Mouse (Mus musculus) thymus, postnatal 25 days (tissue): ENCODE data around the gene Fyco1.
A peak's percentile ranks its signal among the peaks of the same experiment; 100 is the strongest.
"Not testable (repeated sequence)": the region's sequence is repeated elsewhere in the genome, so short reads cannot be mapped to it uniquely, and the experiment has no call there.

Experiments
- DNase-seq: peaks from one replicate; pipeline ENCODE4 v3.0.0; 2022

Fyco1 gene

DNA sequence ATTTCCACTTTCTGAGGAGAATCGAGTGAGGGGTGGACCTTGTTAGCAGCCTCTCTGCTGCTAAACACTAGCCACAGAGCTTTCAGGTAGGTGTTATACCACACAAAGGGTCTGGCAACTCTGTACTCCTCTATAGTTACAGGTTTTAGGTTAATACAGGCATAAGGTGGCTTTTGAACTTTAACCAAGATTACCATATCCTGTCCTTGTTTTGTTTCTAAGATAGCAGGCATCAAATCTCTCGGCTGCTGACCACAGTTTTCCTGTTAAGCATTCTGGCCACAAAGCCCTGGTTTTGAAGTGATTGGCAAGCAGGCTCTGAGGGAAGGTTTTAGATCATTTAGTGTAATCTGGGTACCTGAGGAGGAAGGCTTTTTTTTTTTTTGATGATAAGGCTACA lies 37.4 kb downstream of the Fyco1 start:
- DNase-seq: no peak

DNA sequence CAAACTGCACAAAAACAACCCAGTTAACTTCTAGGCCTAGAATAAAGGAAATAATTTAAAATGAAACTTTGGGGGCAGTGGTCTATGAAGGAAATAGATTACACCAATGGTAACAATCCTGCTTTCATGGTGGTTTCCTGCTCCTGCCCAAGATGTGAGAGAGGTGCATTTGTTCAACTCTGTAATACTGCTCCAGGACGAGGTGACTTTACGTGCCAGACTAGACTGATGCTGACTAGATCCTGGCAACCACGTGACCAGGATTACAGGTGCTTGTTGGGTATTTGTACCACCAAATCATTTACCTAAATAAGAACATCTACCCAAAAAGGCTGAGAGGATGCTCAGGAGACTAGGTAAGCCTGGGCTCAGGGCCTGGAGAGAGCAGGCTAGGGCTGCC lies 39.9 kb downstream of the Fyco1 start:
- no peak for DNase-seq

- DNase-seq: no peak
Measured at GRCm38 (mm10) chr9:123808583-123808982, 43.1 kb downstream of the Fyco1 start.

DNA sequence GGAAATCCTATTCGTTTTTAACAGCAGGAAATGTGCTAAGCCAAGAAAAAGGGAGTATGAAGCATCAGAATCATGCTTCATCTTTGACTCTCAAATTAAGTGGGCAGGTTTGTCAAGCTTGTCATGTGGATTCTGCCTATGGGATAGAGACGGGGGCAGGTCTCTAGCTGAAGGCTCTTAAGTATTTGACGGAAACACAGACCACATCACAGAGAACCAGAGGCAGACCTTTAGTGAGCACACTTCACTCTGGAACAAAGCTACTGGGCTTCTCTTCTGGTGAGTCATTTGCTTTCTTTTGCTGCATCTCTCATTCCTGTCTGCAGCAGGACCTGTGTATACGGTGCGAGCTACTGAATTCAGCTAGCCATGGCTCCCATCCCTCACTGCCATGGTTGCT lies 45.4 kb downstream of the Fyco1 start, which contains the start of gene Cxcr6:
Gene Cxcr6, plus strand, starts transcription at position 209 of the 400 bp plus-strand sequence.
- no peak for DNase-seq

GRCm38 (mm10) chr9:123805241-123805640 lies 46.5 kb downstream of the Fyco1 start:
- DNase-seq: no peak

- no peak for DNase-seq
Measured at GRCm38 (mm10) chr9:123802896-123803295, 48.8 kb downstream of the Fyco1 start.

DNA sequence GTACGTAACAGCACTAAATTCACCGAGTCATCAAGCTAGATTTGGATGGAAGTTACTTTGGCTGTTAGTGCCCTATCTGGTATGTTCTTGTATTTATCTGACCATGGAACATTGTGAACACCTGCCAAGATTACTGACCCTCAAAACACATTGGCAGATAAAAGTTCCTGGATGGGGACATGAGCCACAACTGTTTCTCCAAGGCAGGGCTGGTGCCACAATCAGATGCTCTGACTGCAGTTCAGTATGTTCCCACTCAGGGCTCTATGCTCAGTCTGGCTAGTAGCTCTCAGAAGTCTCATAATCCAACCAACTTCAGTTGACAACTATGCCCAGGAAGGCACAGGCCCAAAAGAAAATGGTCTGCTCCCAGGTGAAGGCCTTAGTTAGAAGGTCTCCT lies 49.3 kb downstream of the Fyco1 start:
- no peak for DNase-seq

DNA sequence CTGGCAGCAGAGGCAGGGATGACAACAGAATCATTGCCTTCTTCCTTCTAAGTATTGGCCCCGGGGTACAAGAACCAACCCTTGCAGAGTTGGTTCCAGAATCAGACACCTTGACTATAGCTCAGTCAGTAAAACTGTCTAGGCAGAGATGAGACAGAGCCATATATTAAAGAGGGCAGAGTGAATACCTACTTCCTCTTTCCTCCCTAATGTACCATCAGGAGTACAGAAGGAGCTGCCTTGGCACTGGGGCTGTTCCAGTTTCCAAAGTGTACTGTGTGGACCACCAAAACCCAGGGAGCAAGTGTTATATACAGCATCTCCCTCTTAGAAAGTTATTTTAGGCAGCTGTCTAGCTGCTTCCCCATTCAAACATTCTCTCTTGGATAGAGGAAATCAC lies 50.2 kb downstream of the Fyco1 start:
- DNase-seq: no peak

DNA sequence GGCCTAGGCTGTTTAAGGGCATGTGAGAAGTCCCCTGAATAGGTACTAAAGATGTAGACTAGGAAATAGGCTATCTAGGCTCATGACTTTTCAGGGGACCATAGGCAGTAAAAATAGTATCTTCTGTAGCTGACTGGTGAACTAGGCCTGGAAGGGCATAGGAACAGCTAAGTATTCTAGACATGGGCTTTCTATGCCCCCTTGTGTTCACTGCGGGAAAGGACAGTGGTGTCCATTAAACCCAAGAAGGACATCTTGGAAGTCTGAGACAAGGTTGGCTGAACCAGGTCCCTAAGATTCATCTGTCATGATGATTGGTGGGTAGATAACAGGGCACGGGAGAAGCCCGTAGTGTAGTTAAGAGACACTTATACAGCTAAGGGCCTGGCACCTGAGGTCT lies 55.5 kb downstream of the Fyco1 start:
- DNase-seq: peak; percentile 77

- no peak for DNase-seq
Measured at GRCm38 (mm10) chr9:123788855-123789529, 62.7 kb downstream of the Fyco1 start.

GRCm38 (mm10) chr9:123773299-123773698 lies 78.4 kb downstream of the Fyco1 start:
- DNase-seq: peak; percentile 74

DNA sequence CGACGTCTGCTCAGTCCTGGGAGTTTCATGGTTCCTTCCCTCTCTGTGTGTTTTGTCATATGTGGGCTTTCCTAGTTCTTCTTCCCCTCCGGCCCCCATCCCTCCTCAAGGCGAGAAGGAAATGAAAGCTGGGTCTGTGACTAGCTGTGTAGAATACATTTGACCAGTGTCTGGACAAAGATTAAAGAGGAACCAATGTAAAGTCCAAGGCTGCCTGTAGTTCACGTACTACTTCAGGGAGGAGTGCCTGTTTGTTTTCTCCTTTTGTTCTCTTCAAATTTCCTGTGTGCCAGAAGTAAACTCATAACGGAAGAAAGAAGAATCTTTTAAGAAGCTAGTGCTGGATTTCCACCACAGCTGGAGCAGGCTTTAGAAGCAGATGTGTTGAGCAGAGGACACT lies 82.2 kb downstream of the Fyco1 start:
- peak; percentile 50 for DNase-seq

DNA sequence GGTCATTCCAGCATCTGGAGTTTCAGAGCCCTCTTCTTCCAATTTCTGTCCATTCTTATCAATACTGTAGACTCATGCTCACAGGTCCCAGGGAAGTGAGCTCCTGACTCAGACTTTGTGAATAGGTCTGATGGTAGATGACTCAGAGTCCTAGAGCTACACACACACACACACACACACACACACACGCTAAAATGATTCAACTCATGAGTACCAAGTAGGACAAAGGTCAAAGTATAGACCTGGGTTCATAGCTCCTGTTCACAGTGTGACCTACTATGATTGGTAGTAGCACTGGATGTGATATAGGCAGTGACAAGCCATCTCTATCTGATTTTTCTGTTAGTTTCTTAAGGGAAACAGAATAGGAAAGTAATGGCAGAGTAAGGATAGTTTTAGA lies 83.3 kb downstream of the Fyco1 start:
- DNase-seq: peak; percentile 41

GRCm38 (mm10) chr9:123766996-123767395 lies 84.7 kb downstream of the Fyco1 start:
- peak; percentile 80 for DNase-seq

- peak; percentile 60 for DNase-seq
Measured at GRCm38 (mm10) chr9:123763771-123764170, 87.9 kb downstream of the Fyco1 start.

- DNase-seq: peak; percentile 67
Measured at GRCm38 (mm10) chr9:123762886-123763285, 88.8 kb downstream of the Fyco1 start.

- no peak for DNase-seq
Measured at GRCm38 (mm10) chr9:123760806-123761205, 90.9 kb downstream of the Fyco1 start.

DNA sequence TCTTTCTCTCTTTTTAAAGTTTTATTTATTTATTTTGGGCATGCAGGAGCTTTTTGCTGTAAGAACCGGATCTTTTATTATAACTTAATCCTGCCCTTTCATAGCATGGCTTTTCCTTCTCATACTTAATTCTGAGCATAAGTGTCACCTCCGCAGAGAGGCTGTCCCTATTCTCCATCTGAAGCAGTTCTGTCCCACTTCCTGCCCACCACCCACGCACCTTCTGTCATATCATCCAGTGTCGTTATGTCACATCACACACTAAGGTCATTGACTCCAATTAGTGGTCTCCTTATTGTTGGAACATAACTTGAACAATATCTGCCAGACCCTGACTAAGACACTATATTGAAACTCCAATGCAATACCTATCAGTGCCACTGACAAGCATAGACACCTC lies 93.1 kb downstream of the Fyco1 start:
- peak; percentile 63 for DNase-seq

DNA sequence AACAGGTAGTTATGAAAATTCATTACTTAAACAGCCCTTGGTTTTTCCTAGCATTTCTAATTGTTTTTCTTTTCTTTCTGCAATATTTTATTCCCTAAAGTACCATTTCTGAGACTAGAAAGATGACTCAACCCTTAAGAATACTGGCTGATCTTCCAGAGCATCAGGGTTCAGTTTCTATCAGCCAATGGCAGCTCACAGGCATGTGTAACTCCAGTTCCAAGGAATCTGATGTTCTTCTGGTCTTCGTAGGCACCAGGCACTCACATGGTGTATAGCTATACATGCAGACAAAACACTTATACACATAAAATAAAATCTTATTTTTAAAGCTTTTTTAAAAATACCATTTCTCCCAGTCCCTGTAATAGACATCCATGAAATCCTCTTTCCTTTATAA lies 93.5 kb downstream of the Fyco1 start:
- DNase-seq: no peak

- DNase-seq: peak; percentile 68
Measured at GRCm38 (mm10) chr9:123757326-123757725, 94.4 kb downstream of the Fyco1 start.

GRCm38 (mm10) chr9:123756752-123757151 lies 94.9 kb downstream of the Fyco1 start:
- peak; percentile 92 for DNase-seq

- peak; percentile 89 for DNase-seq
Measured at GRCm38 (mm10) chr9:123754333-123754732, 97.4 kb downstream of the Fyco1 start.

- not testable (repeated sequence) for DNase-seq
Measured at GRCm38 (mm10) chr9:123749687-123750086, 102.0 kb downstream of the Fyco1 start.

GRCm38 (mm10) chr9:123740799-123741198 lies 110.9 kb downstream of the Fyco1 start:
- no peak for DNase-seq
